Mouse (Mus musculus): ENCODE measurements around the gene Rcsd1. TPM values are rescaled to one million over a fixed set of nuclear protein-coding genes. Genes with fewer than 3 reads are reported as not detected.

The Rcsd1 gene
- polyA plus RNA-seq, 1 experiment from 2014 or later = 7.1 TPM

- Histone ChIP-seq H3K9me3 (ENCODE audit: control insufficient read depth, low read length) (no peaks in the 10 kb centered on the region), H3K27me3 (ENCODE audit: control insufficient read depth, insufficient read depth, low read length) (no peaks in the 10 kb centered on the region), H3K4me2 (ENCODE audit: low read depth) (no peak overlapping the region), H3K4me1 (ENCODE audit: control insufficient read depth, insufficient read depth, low read length) (peaks cover 10% of the 10 kb centered on the region), H3K4me3 (ENCODE audit: low read depth, low read length) (no peak overlapping the region), H3K36me3 (ENCODE audit: control insufficient read depth, insufficient read depth, low read length) (no peaks in the 10 kb centered on the region), H3K9ac (ENCODE audit: low read length) (no peak overlapping the region), H3K27ac (ENCODE audit: low read depth, low read length) (no peak overlapping the region)
- ATAC-seq (ENCODE audit: insufficient read depth, low FRiP score, low TSS enrichment) (no peak), DNase-seq (ENCODE audit: low spot score) (no peak)
- WGBS = 81% methylated on average over 5 of the region's 5 CpGs
Observed at GRCm38 (mm10) chr1:165665758-165666157, 43.8 kb downstream of the Rcsd1 start.

GRCm38 (mm10) chr1:165663277-165663676 lies 46.3 kb downstream of the Rcsd1 start:
- H3K27ac ChIP-seq (ENCODE audit: low read depth, low read length) = no peak overlapping the region
- H3K4me1 ChIP-seq (ENCODE audit: control insufficient read depth, insufficient read depth, low read length) = peaks cover 10% of the 10 kb centered on the region
- no peak overlapping the region for H3K4me3 ChIP-seq (ENCODE audit: low read depth, low read length)
- DNase-seq (ENCODE audit: low spot score) = no peak
- H3K36me3 ChIP-seq (ENCODE audit: control insufficient read depth, insufficient read depth, low read length) = no peaks in the 10 kb centered on the region
- no peaks in the 10 kb centered on the region for H3K27me3 ChIP-seq (ENCODE audit: control insufficient read depth, insufficient read depth, low read length)
- H3K9me3 ChIP-seq (ENCODE audit: control insufficient read depth, low read length) = no peaks in the 10 kb centered on the region
- WGBS = 75% methylated on average over 16 of the region's 16 CpGs
- H3K9ac ChIP-seq (ENCODE audit: low read length) = peak overlapping the region; percentile 35; the same call in 1 of the 2 replicates
- ATAC-seq (ENCODE audit: insufficient read depth, low FRiP score, low TSS enrichment) = no peak
- H3K4me2 ChIP-seq (ENCODE audit: low read depth) = no peak overlapping the region

- Histone ChIP-seq H3K4me1 (ENCODE audit: control insufficient read depth, insufficient read depth, low read length) (peaks cover 10% of the 10 kb centered on the region), H3K4me2 (ENCODE audit: low read depth) (no peak overlapping the region), H3K27me3 (ENCODE audit: control insufficient read depth, insufficient read depth, low read length) (no peaks in the 10 kb centered on the region), H3K36me3 (ENCODE audit: control insufficient read depth, insufficient read depth, low read length) (no peaks in the 10 kb centered on the region), H3K9ac (ENCODE audit: low read length) (no peak overlapping the region), H3K9me3 (ENCODE audit: control insufficient read depth, low read length) (no peaks in the 10 kb centered on the region), H3K4me3 (ENCODE audit: low read depth, low read length) (no peak overlapping the region), H3K27ac (ENCODE audit: low read depth, low read length) (no peak overlapping the region)
- DNase-seq (ENCODE audit: low spot score) (no peak), ATAC-seq (ENCODE audit: insufficient read depth, low FRiP score, low TSS enrichment) (no peak)
- 43% methylated on average over 15 of the region's 15 CpGs for WGBS
Observed at GRCm38 (mm10) chr1:165662426-165663192, 46.9 kb downstream of the Rcsd1 start.

GRCm38 (mm10) chr1:165661725-165662124 lies 47.8 kb downstream of the Rcsd1 start:
- DNase-seq (ENCODE audit: low spot score) (no peak), ATAC-seq (ENCODE audit: insufficient read depth, low FRiP score, low TSS enrichment) (no peak)
- H3K4me3 ChIP-seq (ENCODE audit: low read depth, low read length) = no peak overlapping the region
- no peak overlapping the region for H3K9ac ChIP-seq (ENCODE audit: low read length)
- no peaks in the 10 kb centered on the region for H3K9me3 ChIP-seq (ENCODE audit: control insufficient read depth, low read length)
- no peak overlapping the region for H3K4me2 ChIP-seq (ENCODE audit: low read depth)
- H3K4me1 ChIP-seq (ENCODE audit: control insufficient read depth, insufficient read depth, low read length) = peaks cover 10% of the 10 kb centered on the region
- 80% methylated on average over 6 of the region's 6 CpGs for WGBS
- no peaks in the 10 kb centered on the region for H3K27me3 ChIP-seq (ENCODE audit: control insufficient read depth, insufficient read depth, low read length)
- no peak overlapping the region for H3K27ac ChIP-seq (ENCODE audit: low read depth, low read length)
- H3K36me3 ChIP-seq (ENCODE audit: control insufficient read depth, insufficient read depth, low read length) = no peaks in the 10 kb centered on the region

- H3K27ac ChIP-seq (ENCODE audit: low read depth, low read length) = no peak overlapping the region
- H3K4me1 ChIP-seq (ENCODE audit: control insufficient read depth, insufficient read depth, low read length) = peaks cover 10% of the 10 kb centered on the region
- H3K27me3 ChIP-seq (ENCODE audit: control insufficient read depth, insufficient read depth, low read length) = no peaks in the 10 kb centered on the region
- H3K4me2 ChIP-seq (ENCODE audit: low read depth) = no peak overlapping the region
- H3K9ac ChIP-seq (ENCODE audit: low read length) = no peak overlapping the region
- WGBS = 51% methylated on average over 3 of the region's 3 CpGs
- H3K4me3 ChIP-seq (ENCODE audit: low read depth, low read length) = no peak overlapping the region
- no peaks in the 10 kb centered on the region for H3K36me3 ChIP-seq (ENCODE audit: control insufficient read depth, insufficient read depth, low read length)
- H3K9me3 ChIP-seq (ENCODE audit: control insufficient read depth, low read length) = no peaks in the 10 kb centered on the region
- no peak for DNase-seq (ENCODE audit: low spot score)
- ATAC-seq (ENCODE audit: insufficient read depth, low FRiP score, low TSS enrichment) = no peak
Observed at GRCm38 (mm10) chr1:165661191-165661590, 48.4 kb downstream of the Rcsd1 start.

- 21% methylated on average over 4 of the region's 4 CpGs for whole genome bisulfite sequencing
- H3K27me3 ChIP-seq (ENCODE audit: control insufficient read depth, insufficient read depth, low read length) = no peaks in the 10 kb centered on the region
- H3K4me1 ChIP-seq (ENCODE audit: control insufficient read depth, insufficient read depth, low read length) = peaks cover 10% of the 10 kb centered on the region
- ATAC-seq (ENCODE audit: insufficient read depth, low FRiP score, low TSS enrichment) (peak; percentile 48; the same call in 1 of the 2 replicates), DNase-seq (ENCODE audit: low spot score) (peak; percentile 74)
- H3K4me3 ChIP-seq (ENCODE audit: low read depth, low read length) = no peak overlapping the region
- H3K36me3 ChIP-seq (ENCODE audit: control insufficient read depth, insufficient read depth, low read length) = no peaks in the 10 kb centered on the region
- H3K9ac ChIP-seq (ENCODE audit: low read length) = no peak overlapping the region
- H3K9me3 ChIP-seq (ENCODE audit: control insufficient read depth, low read length) = no peaks in the 10 kb centered on the region
- H3K4me2 ChIP-seq (ENCODE audit: low read depth) = no peak overlapping the region
- no peak overlapping the region for H3K27ac ChIP-seq (ENCODE audit: low read depth, low read length)
Observed at GRCm38 (mm10) chr1:165660774-165661173, 48.8 kb downstream of the Rcsd1 start.

- DNase-seq (ENCODE audit: low spot score) = peak; percentile 76
- Histone ChIP-seq H3K27ac (ENCODE audit: low read depth, low read length) (no peak overlapping the region), H3K27me3 (ENCODE audit: control insufficient read depth, insufficient read depth, low read length) (no peaks in the 10 kb centered on the region), H3K4me3 (ENCODE audit: low read depth, low read length) (no peak overlapping the region), H3K36me3 (ENCODE audit: control insufficient read depth, insufficient read depth, low read length) (no peaks in the 10 kb centered on the region), H3K9ac (ENCODE audit: low read length) (no peak overlapping the region), H3K4me1 (ENCODE audit: control insufficient read depth, insufficient read depth, low read length) (peaks cover 8% of the 10 kb centered on the region), H3K4me2 (ENCODE audit: low read depth) (no peak overlapping the region), H3K9me3 (ENCODE audit: control insufficient read depth, low read length) (no peaks in the 10 kb centered on the region)
- 35% methylated on average over 5 of the region's 5 CpGs for WGBS
- ATAC-seq (ENCODE audit: insufficient read depth, low FRiP score, low TSS enrichment) = peak; percentile 56
Observed at GRCm38 (mm10) chr1:165658602-165659001, 51.0 kb downstream of the Rcsd1 start.

GRCm38 (mm10) chr1:165655482-165655881 lies 54.1 kb downstream of the Rcsd1 start:
- Histone ChIP-seq H3K27me3 (ENCODE audit: control insufficient read depth, insufficient read depth, low read length) (no peaks in the 10 kb centered on the region), H3K27ac (ENCODE audit: low read depth, low read length) (no peak overlapping the region), H3K9ac (ENCODE audit: low read length) (no peak overlapping the region), H3K4me1 (ENCODE audit: control insufficient read depth, insufficient read depth, low read length) (no peaks in the 10 kb centered on the region), H3K4me3 (ENCODE audit: low read depth, low read length) (no peak overlapping the region), H3K9me3 (ENCODE audit: control insufficient read depth, low read length) (no peaks in the 10 kb centered on the region), H3K36me3 (ENCODE audit: control insufficient read depth, insufficient read depth, low read length) (no peaks in the 10 kb centered on the region), H3K4me2 (ENCODE audit: low read depth) (no peak overlapping the region)
- 88% methylated on average over 14 of the region's 14 CpGs for WGBS
- ATAC-seq (ENCODE audit: insufficient read depth, low FRiP score, low TSS enrichment) (no peak), DNase-seq (ENCODE audit: low spot score) (no peak)

- no peak for ATAC-seq (ENCODE audit: insufficient read depth, low FRiP score, low TSS enrichment)
- H3K9ac ChIP-seq (ENCODE audit: low read length) = no peak overlapping the region
- no peaks in the 10 kb centered on the region for H3K4me1 ChIP-seq (ENCODE audit: control insufficient read depth, insufficient read depth, low read length)
- DNase-seq (ENCODE audit: low spot score) = no peak
- no peaks in the 10 kb centered on the region for H3K9me3 ChIP-seq (ENCODE audit: control insufficient read depth, low read length)
- no peak overlapping the region for H3K27ac ChIP-seq (ENCODE audit: low read depth, low read length)
- 73% methylated on average over 6 of the region's 6 CpGs for WGBS
- no peak overlapping the region for H3K4me3 ChIP-seq (ENCODE audit: low read depth, low read length)
- H3K27me3 ChIP-seq (ENCODE audit: control insufficient read depth, insufficient read depth, low read length) = no peaks in the 10 kb centered on the region
- H3K36me3 ChIP-seq (ENCODE audit: control insufficient read depth, insufficient read depth, low read length) = no peaks in the 10 kb centered on the region
- H3K4me2 ChIP-seq (ENCODE audit: low read depth) = no peak overlapping the region
Observed at GRCm38 (mm10) chr1:165655022-165655421, 54.5 kb downstream of the Rcsd1 start.
